ENCODE assay signal across 8 mouse cellular contexts in the genomic region with DNA sequence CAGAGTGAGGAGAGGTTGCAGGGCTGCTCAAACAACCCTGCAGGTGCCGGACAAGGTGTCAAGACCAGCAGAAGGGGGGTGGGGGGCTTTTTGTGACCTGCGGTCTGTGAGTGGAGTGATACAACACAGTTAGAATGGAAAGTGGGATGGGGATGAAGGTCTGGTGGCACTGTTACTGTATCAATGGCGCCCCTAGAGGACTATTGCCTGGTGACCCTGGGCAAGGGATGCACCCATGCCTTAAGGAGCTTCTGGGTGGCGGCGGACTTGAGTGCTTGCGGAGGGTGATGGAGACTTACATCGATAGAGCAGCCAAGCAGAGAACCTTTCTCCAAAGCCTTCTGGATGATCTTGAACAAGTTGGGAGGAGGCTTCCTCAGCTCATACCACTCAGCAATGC. TPM values are rescaled to one million over a fixed set of nuclear protein-coding genes. Genes with fewer than 3 reads are reported as not detected.
DNase-seq lines count a peak whose midpoint lies in the region; ATAC-seq and TF ChIP-seq lines count a peak whose summit lies in the region.

No protein-coding gene starts in this region.

- TF ChIP-seq CTCF in MEL (IDR thresholded peaks at IDR 0.05 in 2 of 3, conservative IDR thresholded peaks at IDR 0.05 in 1 of 3; ENCODE audit: control insufficient read depth in 1 of 3, insufficient read depth in 1 of 3, low read depth in 2 of 3, low read length in 3 of 3, poor library complexity in 1 of 3, severe bottlenecking in 1 of 3): peak; percentile 16 to 54 (median 48); a peak in 4 of 6 replicates

- ATAC-seq in kidney, embryonic 16.5 days (ENCODE audit: low FRiP score, low TSS enrichment): no peak
- ATAC-seq in embryonic facial prominence, embryonic 15.5 days (ENCODE audit: insufficient number of reproducible peaks, low FRiP score, low TSS enrichment, low read depth): no peak
- peak; percentile 13; the same call in 1 of the 2 replicates for ATAC-seq in midbrain, embryonic 15.5 days (replicated peaks)

- no peak overlapping the region for H3K4me3 ChIP-seq in kidney, embryonic 16.5 days (ENCODE audit: low read length)
- H3K4me3 ChIP-seq in MEL (ENCODE audit: control insufficient read depth in 1 of 2, insufficient read depth in 1 of 2, low read depth in 2 of 2, low read length in 2 of 2): no peak overlapping the region
- no peak overlapping the region for H3K4me3 ChIP-seq in embryonic facial prominence, embryonic 15.5 days (replicated peaks)
- H3K4me3 ChIP-seq in midbrain, embryonic 15.5 days: no peak overlapping the region

- DNase-seq in kidney, adult 9 months: no peak
- DNase-seq in MEL (ENCODE audit: low read depth, low spot score): peak; percentile 51
- no peak for DNase-seq in layer of hippocampus, adult 18-20 months (ENCODE audit: low spot score in 2 of 2)
- no peak for DNase-seq in spleen, postnatal 10 days (ENCODE audit: low spot score in 2 of 2)
- no peak for DNase-seq in ovary, adult 18-20 months (ENCODE audit: low spot score)

- H3K9ac ChIP-seq in kidney, embryonic 16.5 days (replicated peaks; ENCODE audit: low read length): no peak overlapping the region
- no peak overlapping the region for H3K9ac ChIP-seq in MEL (ENCODE audit: control insufficient read depth, low read depth, low read length, poor library complexity, severe bottlenecking)
- H3K9ac ChIP-seq in embryonic facial prominence, embryonic 15.5 days: no peak overlapping the region
- H3K9ac ChIP-seq in midbrain, embryonic 15.5 days: no peak overlapping the region

- H3K36me3 ChIP-seq in kidney, embryonic 16.5 days (ENCODE audit: insufficient read depth, low read length): peaks cover 43% of the 10 kb centered on the region
- H3K36me3 ChIP-seq in MEL (ENCODE audit: control insufficient read depth in 1 of 2, insufficient read depth in 2 of 2, low read length in 2 of 2): peaks cover 0 to 7% of the 10 kb centered on the region in 2 experiments; a peak in 2 of 4 replicates
- peaks cover 63% of the 10 kb centered on the region for H3K36me3 ChIP-seq in embryonic facial prominence, embryonic 15.5 days
- H3K36me3 ChIP-seq in midbrain, embryonic 15.5 days (replicated peaks): peaks cover 13% of the 10 kb centered on the region; the same call in 1 of the 2 replicates

- peaks cover 18% of the 10 kb centered on the region for H3K4me1 ChIP-seq in kidney, embryonic 16.5 days (ENCODE audit: insufficient read depth, low read length)
- peaks cover 0 to 5% of the 10 kb centered on the region in 2 experiments; a peak in 2 of 4 replicates for H3K4me1 ChIP-seq in MEL (ENCODE audit: control insufficient read depth in 1 of 2, insufficient read depth in 2 of 2, low read length in 2 of 2)
- peaks cover 16% of the 10 kb centered on the region for H3K4me1 ChIP-seq in embryonic facial prominence, embryonic 15.5 days
- H3K4me1 ChIP-seq in midbrain, embryonic 15.5 days: peaks cover 13% of the 10 kb centered on the region

- peak overlapping the region; percentile 7; the same call in 1 of the 2 replicates for H3K27ac ChIP-seq in kidney, embryonic 16.5 days (ENCODE audit: low read length)
- no peak overlapping the region for H3K27ac ChIP-seq in MEL (ENCODE audit: control insufficient read depth, low read depth, low read length)
- peak overlapping the region; percentile 70; the same call in 1 of the 2 replicates for H3K27ac ChIP-seq in embryonic facial prominence, embryonic 15.5 days (replicated peaks)
- no peak overlapping the region for H3K27ac ChIP-seq in midbrain, embryonic 15.5 days

- no peak for TF ChIP-seq EP300 in MEL (IDR thresholded peaks at IDR 0.05; ENCODE audit: low read depth in 1 of 2, low read length in 2 of 2)

- no peak; the same call in 1 of the 2 replicates for TF ChIP-seq RAD21 in MEL (IDR thresholded peaks at IDR 0.05; ENCODE audit: low read depth, low read length)

- H3K27me3 ChIP-seq in kidney, embryonic 16.5 days (ENCODE audit: insufficient read depth, low read length): no peaks in the 10 kb centered on the region
- H3K27me3 ChIP-seq in MEL (ENCODE audit: control insufficient read depth in 1 of 2, insufficient read depth in 2 of 2, low read length in 2 of 2): no peaks in the 10 kb centered on the region
- H3K27me3 ChIP-seq in embryonic facial prominence, embryonic 15.5 days: no peaks in the 10 kb centered on the region
- no peaks in the 10 kb centered on the region for H3K27me3 ChIP-seq in midbrain, embryonic 15.5 days (replicated peaks)

- 80% methylated on average over 7 of the region's 7 CpGs for WGBS in kidney, embryonic 16.5 days
- WGBS in embryonic facial prominence, embryonic 15.5 days: 75% methylated on average over 7 of the region's 7 CpGs
- 81% methylated on average over 7 of the region's 7 CpGs for WGBS in midbrain, embryonic 15.5 days

- H3K9me3 ChIP-seq in kidney, embryonic 16.5 days (ENCODE audit: low read length): no peaks in the 10 kb centered on the region
- H3K9me3 ChIP-seq in MEL (replicated peaks; ENCODE audit: insufficient read depth, low read length): no peaks in the 10 kb centered on the region
- H3K9me3 ChIP-seq in embryonic facial prominence, embryonic 15.5 days (replicated peaks): no peaks in the 10 kb centered on the region
- no peaks in the 10 kb centered on the region for H3K9me3 ChIP-seq in midbrain, embryonic 15.5 days

- H3K4me2 ChIP-seq in kidney, embryonic 16.5 days (replicated peaks; ENCODE audit: low read depth, low read length): no peak overlapping the region
- H3K4me2 ChIP-seq in embryonic facial prominence, embryonic 15.5 days (replicated peaks): no peak overlapping the region
- H3K4me2 ChIP-seq in midbrain, embryonic 15.5 days: no peak overlapping the region

- no peaks in the 10 kb centered on the region for H3K79me2 ChIP-seq in MEL (ENCODE audit: control insufficient read depth, insufficient read depth, low read length, poor library complexity)

- no peak for TF ChIP-seq POLR2A in MEL (IDR thresholded peaks at IDR 0.05; ENCODE audit: control insufficient read depth in 1 of 2, insufficient read depth in 1 of 2, low read depth in 1 of 2, low read length in 2 of 2, poor library complexity in 1 of 2)

TF ChIP-seq in MEL, 35 proteins besides CTCF, POLR2A, EP300 and RAD21:
- no peak for TF ChIP-seq POLR2AphosphoS2 (IDR thresholded peaks at IDR 0.05; ENCODE audit: low read length)

RNA-seq across cellular contexts. Expression of a gene that starts 26.8 kb away (rescaled TPM):
- polyA plus RNA-seq in kidney, embryonic 16.5 days (2015; fragmentation: Nextera tagmentation; extraction: Ambion mirVana): 136 and 142 TPM in 2 replicates
- 10.6 and 13.6 TPM in 2 replicates for total RNA-seq in MEL (2012; rRNA removed)
- 10 to 100 TPM in 1 of 2 experiments, not detected in 1; 19.3 TPM for polyA plus RNA-seq in MEL (2012; ENCODE audit: insufficient read depth in 1 of 2, insufficient read length in 2 of 2, low read depth in 1 of 2, low replicate concordance in 2 of 2, missing spikeins in 1 of 2)
- 132 and 134 TPM in 2 replicates for polyA plus RNA-seq in embryonic facial prominence, embryonic 15.5 days (2015; fragmentation: Nextera tagmentation; extraction: Ambion mirVana)
- 85.6 and 86.2 TPM in 2 replicates for polyA plus RNA-seq in midbrain, embryonic 15.5 days (2015; fragmentation: Nextera tagmentation; extraction: Ambion mirVana)
- 10 to 100 TPM; 63.2 to 68.1 TPM for total RNA-seq in layer of hippocampus, adult 18-20 months (2021)

Comparison
In these comparisons a context has a peak if more than half of its experiments do, and no peak if none do; other contexts are left out.
1. H3K27ac ChIP-seq: peak in kidney, embryonic 16.5 days (single experiment) and embryonic facial prominence, embryonic 15.5 days (single experiment); none in MEL (single experiment) and midbrain, embryonic 15.5 days (single experiment).